Mouse (Mus musculus) intestine, embryonic 16.5 days (tissue): ENCODE data around the gene Dlk1. TPM values are rescaled to one million over a fixed set of nuclear protein-coding genes. Genes with fewer than 3 reads are reported as not detected.

Experiments used
- ATAC-seq: fragments of 200-750 bp; cut with Nextera tagmentation; 2 replicates; pipeline ENCODE4 v1.8.0; 2017; ENCODE audit warnings: moderate TSS enrichment, moderate library complexity
- H3K27ac ChIP-seq: fragments of 300-500 bp; sonication (generic); 2 replicates; pipeline ENCODE4 v1.5.1; 2014; ENCODE audit warnings: mild to moderate bottlenecking, low read length
- H3K27me3 ChIP-seq: fragments of 300-500 bp; sonication (generic); replicated peaks from 2 replicates; pipeline ENCODE4 v1.6.1; 2014; ENCODE audit warnings: low read length, control low read depth, mixed read lengths; ENCODE audit not compliant: control insufficient read depth, insufficient read depth
- H3K36me3 ChIP-seq: fragments of 300-500 bp; sonication (generic); 2 replicates; pipeline ENCODE4 v1.6.1; 2014; ENCODE audit warnings: low read length, control low read depth; ENCODE audit not compliant: control insufficient read depth, insufficient read depth
- H3K4me1 ChIP-seq: fragments of 300-500 bp; sonication (generic); 2 replicates; pipeline ENCODE4 v1.6.1; 2014; ENCODE audit warnings: low read length, control low read depth, mixed read lengths; ENCODE audit not compliant: control insufficient read depth, insufficient read depth
- H3K4me2 ChIP-seq: fragments of 300-500 bp; sonication (generic); 2 replicates; pipeline ENCODE4 v1.6.1; 2014; ENCODE audit warnings: low read depth, low read length, control low read depth
- H3K4me3 ChIP-seq: fragments of 300-500 bp; sonication (generic); 2 replicates; pipeline ENCODE4 v1.5.1; 2014; ENCODE audit warnings: mild to moderate bottlenecking, low read length
- H3K9ac ChIP-seq: fragments of 300-500 bp; sonication (generic); 2 replicates; pipeline ENCODE4 v1.6.1; 2014; ENCODE audit warnings: low read depth, low read length
- H3K9me3 ChIP-seq: fragments of 300-500 bp; sonication (generic); 2 replicates; pipeline ENCODE4 v1.6.1; 2016; ENCODE audit warnings: low read length, control low read depth; ENCODE audit not compliant: control insufficient read depth
- whole genome bisulfite sequencing: fragments of 180-500 bp; shearing (Covaris S2); extraction: QIAGEN DNeasy Blood & Tissue Kit; methylation state at CpG from one replicate; pipeline ENCODE4 v1.1.7; 2014; 5-methylcytosine and 5-hydroxymethylcytosine counted together
- polyA plus RNA-seq: library from polyadenylated mRNA; unstranded; fragments of >200 nt; fragmentation: Nextera tagmentation; extraction: Ambion mirVana; gene quantifications from 2 replicates; pipeline ENCODE4 v1.2.1, GENCODE M21; 2015

Dlk1 gene
- polyA plus RNA-seq, 1 experiment from 2014 or later: 385 TPM

- 0 out of 2 replicates have a peak overlapping the region, but pooled peaks have one; percentile 4 for H3K27ac ChIP-seq
- no peak overlapping the region for H3K4me2 ChIP-seq
- no peak for ATAC-seq
- H3K9ac ChIP-seq: no peak overlapping the region
- peaks cover 43% of the 10 kb centered on the region for H3K4me1 ChIP-seq
- no peaks in the 10 kb centered on the region for H3K36me3 ChIP-seq
- no peak overlapping the region for H3K4me3 ChIP-seq
- 58% methylated on average over 8 of the region's 8 CpGs for WGBS
- no peaks in the 10 kb centered on the region for H3K27me3 ChIP-seq
- no peaks in the 10 kb centered on the region for H3K9me3 ChIP-seq
These were observed 57.6 kb downstream of the Dlk1 start for GRCm38 (mm10) chr12:109510247-109510646.

- H3K27me3 ChIP-seq: no peaks in the 10 kb centered on the region
- H3K27ac ChIP-seq: no peak overlapping the region
- no peak overlapping the region for H3K4me3 ChIP-seq
- H3K9ac ChIP-seq: no peak overlapping the region
- 66% methylated on average over 8 of the region's 8 CpGs for WGBS
- peaks cover 43% of the 10 kb centered on the region for H3K4me1 ChIP-seq
- no peak for ATAC-seq
- H3K9me3 ChIP-seq: no peaks in the 10 kb centered on the region
- no peaks in the 10 kb centered on the region for H3K36me3 ChIP-seq
- no peak overlapping the region for H3K4me2 ChIP-seq
These were observed 58.8 kb downstream of the Dlk1 start for GRCm38 (mm10) chr12:109511456-109511855.

GRCm38 (mm10) chr12:109512151-109512907 is 59.7 kb downstream of the Dlk1 start:
- 41% methylated on average over 13 of the region's 13 CpGs for WGBS
- Histone ChIP-seq H3K27me3 (no peaks in the 10 kb centered on the region), H3K4me2 (no peak overlapping the region), H3K9me3 (no peaks in the 10 kb centered on the region), H3K36me3 (no peaks in the 10 kb centered on the region), H3K9ac (0 out of 2 replicates have a peak overlapping the region, but pooled peaks have one; percentile 2), H3K27ac (0 out of 2 replicates have a peak overlapping the region, but pooled peaks have one; percentile 10), H3K4me1 (peaks cover 45% of the 10 kb centered on the region), H3K4me3 (no peak overlapping the region)
- 0 out of 2 replicates have a peak, but pooled peaks have one; percentile 25 for ATAC-seq

Other genes with a start within 250 kb of the Dlk1 start
- gene Rtl1, start 147.5 kb downstream of the Dlk1 start, polyA plus RNA-seq: 0.98 TPM in 2 replicates